Mouse (Mus musculus) stomach, postnatal 0 days (tissue): ENCODE measurements around the gene Islr.

ENCODE experiments used
- CTCF ChIP-seq: IDR thresholded peaks from 2 replicates; pipeline ENCODE4 v1.5.1; 2016; ENCODE audit warnings: antibody characterized with exemption, low read depth, mild to moderate bottlenecking, moderate library complexity
- EP300 ChIP-seq: optimal IDR thresholded peaks from 2 replicates; pipeline ENCODE3; 2016; ENCODE audit warnings: antibody characterized with exemption

DNA sequence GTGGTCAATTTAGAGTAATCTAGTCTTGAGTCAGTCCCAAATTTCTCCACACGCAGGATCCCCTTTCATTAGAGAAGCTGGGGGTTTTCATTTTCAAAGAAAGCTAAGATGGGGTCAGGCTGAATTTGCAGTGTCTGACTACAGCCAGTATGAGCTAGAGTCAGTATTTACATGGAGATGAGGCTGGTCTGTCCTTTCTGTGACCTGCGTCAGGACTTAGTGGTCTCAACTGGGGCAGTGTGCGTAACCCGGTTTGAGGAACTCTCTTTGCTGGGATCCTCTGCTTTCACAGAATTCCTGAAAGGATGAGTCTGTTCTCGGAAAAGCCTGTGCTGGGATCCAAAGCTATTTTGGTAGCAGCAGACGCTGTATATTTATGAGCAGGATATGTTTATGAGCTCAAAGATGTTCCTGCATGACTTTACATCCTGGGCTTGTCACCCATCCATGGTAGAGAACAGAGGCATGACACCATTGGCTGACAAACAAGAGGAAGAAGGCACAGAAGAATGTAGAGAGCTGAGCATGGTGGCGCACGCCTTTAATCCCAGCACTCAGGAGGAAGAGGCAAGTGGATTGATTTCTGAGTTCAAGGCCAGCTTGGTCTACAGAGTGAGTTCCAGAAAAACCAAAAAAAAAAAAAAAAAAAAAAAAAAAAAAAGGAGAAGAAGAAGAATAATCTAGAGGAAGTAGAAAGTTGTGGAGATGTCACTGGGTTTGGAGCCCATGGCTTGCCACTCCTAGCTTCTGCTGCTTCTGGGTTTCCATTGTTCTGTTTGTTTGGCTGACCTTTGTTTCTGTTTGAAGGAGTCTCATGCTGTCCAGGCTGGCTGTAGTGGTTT, 5.6 kb upstream of the Islr start:
- TF ChIP-seq CTCF, result no peak
- no peak for TF ChIP-seq EP300
